9 mouse cellular contexts compared by ENCODE assay signal in the genomic region with DNA sequence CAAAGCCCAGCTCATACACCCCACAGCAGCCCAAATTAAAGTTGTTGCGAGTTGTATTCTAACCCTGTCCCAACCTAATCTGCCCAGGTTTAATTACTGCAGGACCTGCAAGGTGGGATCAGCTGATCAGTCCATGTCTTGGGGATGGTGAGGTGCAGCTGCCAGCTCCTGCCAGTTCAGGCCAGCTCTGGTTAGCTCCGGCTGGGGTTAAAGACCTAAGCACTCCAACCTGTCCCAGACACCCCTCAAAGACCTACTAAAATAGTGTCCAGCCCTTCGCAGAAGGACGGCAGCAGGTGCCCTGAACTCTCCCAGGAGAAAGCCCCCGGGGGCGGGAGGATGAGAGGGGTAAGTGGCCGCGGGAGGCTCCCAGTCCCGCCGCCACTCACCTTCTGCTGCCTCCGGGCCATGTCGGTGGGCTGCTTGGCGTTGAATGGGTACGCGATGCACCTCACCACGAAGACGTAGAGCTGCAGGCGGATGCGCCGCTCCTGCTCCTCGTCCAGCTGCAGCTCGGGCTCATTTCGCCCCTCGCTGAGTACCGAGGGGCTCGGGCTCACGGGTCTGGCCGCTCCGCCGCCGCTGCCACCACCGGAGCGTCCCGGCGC. TPM values are rescaled to one million over a fixed set of nuclear protein-coding genes. Genes with fewer than 3 reads are reported as not detected.
DNase-seq lines count a peak whose midpoint lies in the region; ATAC-seq and TF ChIP-seq lines count a peak whose summit lies in the region.
"Had no signal": no experiment of that assay in that cellular context is flagged by ENCODE, and none has a peak within 500 bp of the region (broad histone marks: within the 10 kb centered on the region; RNA-seq: fewer than 3 reads in every experiment).

No protein-coding gene starts in this region.

- peaks cover 6% of the 10 kb centered on the region; the same call in 1 of the 2 replicates for H3K79me2 ChIP-seq in liver, adult 2 months (ENCODE audit: control insufficient read depth, insufficient read depth, low read length)

- ATAC-seq in forebrain, embryonic 14.5 days = peak; percentile 30
- no peak for ATAC-seq in lung, embryonic 16.5 days (ENCODE audit: low read depth)

- H3K36me3 ChIP-seq in liver, adult 2 months (ENCODE audit: control insufficient read depth, insufficient read depth, low read length) = no peaks in the 10 kb centered on the region; the same call in 1 of the 2 replicates
- no peaks in the 10 kb centered on the region for H3K36me3 ChIP-seq in forebrain, embryonic 14.5 days (ENCODE audit: control insufficient read depth, insufficient read depth, low read length)
- no peaks in the 10 kb centered on the region for H3K36me3 ChIP-seq in lung, embryonic 16.5 days (ENCODE audit: control insufficient read depth, insufficient read depth, low read length)
- H3K36me3 ChIP-seq in testis, adult 2 months (ENCODE audit: control insufficient read depth, insufficient read depth, low read length) = no peaks in the 10 kb centered on the region

- H3K9me3 ChIP-seq in forebrain, embryonic 14.5 days (replicated peaks; ENCODE audit: control insufficient read depth, low read length) = no peaks in the 10 kb centered on the region
- H3K9me3 ChIP-seq in lung, embryonic 16.5 days (ENCODE audit: control insufficient read depth, low read length) = no peaks in the 10 kb centered on the region

- WGBS in liver, adult 2 months = 2% methylated on average over 35 of the region's 35 CpGs
- WGBS in forebrain, embryonic 14.5 days = under 1% methylated on average over 35 of the region's 35 CpGs
- WGBS in lung, embryonic 16.5 days = under 1% methylated on average over 26 of the region's 35 CpGs

- H3K27me3 ChIP-seq in liver, adult 2 months (ENCODE audit: control insufficient read depth, insufficient read depth, low read length) = no peaks in the 10 kb centered on the region
- H3K27me3 ChIP-seq in forebrain, embryonic 14.5 days (replicated peaks; ENCODE audit: control insufficient read depth, insufficient read depth, low read length) = peaks cover 3% of the 10 kb centered on the region
- H3K27me3 ChIP-seq in lung, embryonic 16.5 days (ENCODE audit: control insufficient read depth, insufficient read depth, low read depth, low read length) = peaks cover 5% of the 10 kb centered on the region
- no peaks in the 10 kb centered on the region for H3K27me3 ChIP-seq in testis, adult 2 months (ENCODE audit: control insufficient read depth, insufficient read depth, low read length)

- TF ChIP-seq POLR2A in liver, adult 2 months (IDR thresholded peaks at IDR 0.05; ENCODE audit: extremely low read depth, insufficient read depth, low read length) = no peak
- no peak for TF ChIP-seq POLR2A in testis, adult 2 months (IDR thresholded peaks at IDR 0.05; ENCODE audit: control insufficient read depth, low read depth, low read length)

- H3K27ac ChIP-seq in liver, adult 2 months (replicated peaks; ENCODE audit: insufficient read depth, low read depth, low read length) = peak overlapping the region; percentile 45
- H3K27ac ChIP-seq in forebrain, embryonic 14.5 days (ENCODE audit: low read depth, low read length) = no peak overlapping the region
- H3K27ac ChIP-seq in lung, embryonic 16.5 days (ENCODE audit: low read length) = peak overlapping the region; percentile 78
- peak overlapping the region; percentile 3; the same call in 1 of the 2 replicates for H3K27ac ChIP-seq in testis, adult 2 months (ENCODE audit: control insufficient read depth, insufficient read depth, low read depth, low read length)
- H3K27ac ChIP-seq: macrophage had no signal

- peak overlapping the region; percentile 84 for H3K9ac ChIP-seq in liver, adult 2 months (ENCODE audit: low read depth, low read length)
- H3K9ac ChIP-seq in forebrain, embryonic 14.5 days (ENCODE audit: low read length) = peak overlapping the region; percentile 72
- peak overlapping the region; percentile 81 for H3K9ac ChIP-seq in lung, embryonic 16.5 days (ENCODE audit: low read length)

- peak overlapping the region; percentile 98 for H3K4me2 ChIP-seq in forebrain, embryonic 14.5 days (ENCODE audit: low read length)
- peak overlapping the region; percentile 66 for H3K4me2 ChIP-seq in lung, embryonic 16.5 days (ENCODE audit: low read depth, low read length)

- DNase-seq in liver, adult 2 months (ENCODE audit: extremely low read depth, low read depth, low spot score) = peak; percentile 46
- DNase-seq in liver = no peak
- peak; percentile 69 for DNase-seq in cerebellum, adult 11-12 months
- no peak for DNase-seq in forebrain, embryonic 14.5 days (ENCODE audit: low spot score)
- DNase-seq in kidney, adult 11 months = peak; percentile 63
- no peak for DNase-seq in embryo, embryonic 11 days

- H3K4me1 ChIP-seq in liver, adult 2 months (ENCODE audit: control insufficient read depth, insufficient read depth, low read length) = peaks cover 7% of the 10 kb centered on the region
- no peaks in the 10 kb centered on the region for H3K4me1 ChIP-seq in forebrain, embryonic 14.5 days (ENCODE audit: control insufficient read depth, insufficient read depth, low read length)
- peaks cover 9% of the 10 kb centered on the region for H3K4me1 ChIP-seq in lung, embryonic 16.5 days (replicated peaks; ENCODE audit: control insufficient read depth, insufficient read depth, low read length)
- peaks cover 14% of the 10 kb centered on the region for H3K4me1 ChIP-seq in testis, adult 2 months (ENCODE audit: control insufficient read depth, insufficient read depth, low read length)

- H3K4me3 ChIP-seq in liver, adult 2 months (ENCODE audit: insufficient read depth, low read depth, low read length) = peak overlapping the region; percentile 76
- H3K4me3 ChIP-seq in forebrain, embryonic 14.5 days (ENCODE audit: low read depth, low read length) = peak overlapping the region; percentile 66
- peak overlapping the region; percentile 78 for H3K4me3 ChIP-seq in lung, embryonic 16.5 days (ENCODE audit: low read length)
- peak overlapping the region; percentile 93 for H3K4me3 ChIP-seq in testis, adult 2 months (ENCODE audit: control insufficient read depth, low read depth, low read length)

- TF ChIP-seq CTCF in liver, adult 2 months (IDR thresholded peaks at IDR 0.05; ENCODE audit: low read depth, low read length) = no peak
- no peak for TF ChIP-seq CTCF in testis, adult 2 months (IDR thresholded peaks at IDR 0.05; ENCODE audit: control insufficient read depth, insufficient read depth, insufficient replicate concordance, low read depth, low read length)

RNA-seq across cellular contexts. Expression of a gene that starts 0.7 kb away (rescaled TPM):
- total RNA-seq in liver, adult 2 months (2014; rRNA removed) = 17.9 and 19.5 TPM in 2 replicates
- 2.7 TPM in 2 replicates for polyA plus RNA-seq in liver, adult 2 months (2012; rRNA removed)
- polyA plus RNA-seq in forebrain, embryonic 14.5 days (2014; fragmentation: Nextera tagmentation; extraction: Ambion mirVana) = 4.3 and 5.1 TPM in 2 replicates
- 7.4 and 7.9 TPM in 2 replicates for polyA plus RNA-seq in lung, embryonic 16.5 days (2015; fragmentation: Nextera tagmentation; extraction: Ambion mirVana)
- polyA plus RNA-seq in testis, adult 2 months (2012; rRNA removed) = 0.77 and 0.87 TPM in 2 replicates
- polyA plus RNA-seq: macrophage had no signal

Comparison
In these comparisons a context has a peak if more than half of its experiments do, and no peak if none do; other contexts are left out.
1. DNase-seq: peak in liver, adult 2 months (single experiment), cerebellum, adult 11-12 months (single experiment) and kidney, adult 11 months (single experiment); none in liver (single experiment), forebrain, embryonic 14.5 days (single experiment) and embryo, embryonic 11 days (single experiment).
2. Peak in every context shown above with its lines, with median percentiles within 50 percentile points of each other: H3K4me3 ChIP-seq and H3K9ac ChIP-seq.